21 mouse cellular contexts compared by ENCODE assay signal in the genomic region with DNA sequence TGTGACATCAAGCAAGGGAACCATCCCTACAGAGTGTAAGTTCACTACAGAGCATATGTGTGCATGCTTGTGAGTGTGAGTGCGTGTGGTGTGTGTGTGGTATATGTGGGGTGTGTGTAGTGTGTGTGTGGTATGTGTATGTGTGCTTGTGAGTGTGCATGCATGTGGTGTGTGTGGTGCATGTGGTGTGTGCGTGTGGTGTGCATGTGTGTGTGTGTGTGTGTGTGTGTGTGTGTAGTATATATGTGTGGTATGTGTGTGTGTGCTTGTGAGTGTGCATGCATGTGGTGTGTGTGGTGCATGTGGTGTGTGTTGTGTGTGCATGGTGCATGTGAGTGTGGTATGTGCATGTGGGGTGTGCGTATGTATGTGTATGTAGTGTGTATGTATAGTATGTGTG.
A peak's percentile ranks its signal among the peaks of the same experiment; 100 is the strongest.
DNase-seq lines count a peak whose midpoint lies in the region; ATAC-seq and TF ChIP-seq lines count a peak whose summit lies in the region.
"Had no signal": no experiment of that assay in that cellular context is flagged by ENCODE, and none has a peak within 500 bp of the region (broad histone marks: within the 10 kb centered on the region; RNA-seq: fewer than 3 reads in every experiment).

No protein-coding gene starts in this region.

- TF ChIP-seq POLR2A in embryonic fibroblast, embryonic 13.5 days (IDR thresholded peaks at IDR 0.05; ENCODE audit: low read depth, low read length) = no peak

- H3K27me3 ChIP-seq in kidney, embryonic 14.5 days (ENCODE audit: control insufficient read depth, insufficient read depth, low read length) = no peaks in the 10 kb centered on the region
- no peaks in the 10 kb centered on the region for H3K27me3 ChIP-seq in megakaryocyte, embryonic 14.5 days (replicated peaks)
- H3K27me3 ChIP-seq: embryonic facial prominence, embryonic 12.5 days; forebrain, embryonic 12.5 days had no signal

- H3K4me1 ChIP-seq in kidney, embryonic 14.5 days (ENCODE audit: control insufficient read depth, insufficient read depth, low read length) = no peaks in the 10 kb centered on the region
- peaks cover 72% of the 10 kb centered on the region for H3K4me1 ChIP-seq in megakaryocyte, embryonic 14.5 days
- no peaks in the 10 kb centered on the region for H3K4me1 ChIP-seq in embryonic fibroblast, embryonic 13.5 days (ENCODE audit: control insufficient read depth, insufficient read depth, low read length)
- H3K4me1 ChIP-seq: embryonic facial prominence, embryonic 10.5 days; embryonic facial prominence, embryonic 12.5 days; forebrain, embryonic 10.5 days; forebrain, embryonic 12.5 days had no signal

- peak; percentile 12; the same call in 1 of the 2 replicates for ATAC-seq in kidney, embryonic 14.5 days (ENCODE audit: low FRiP score, low TSS enrichment)
- no peak for ATAC-seq in megakaryocyte, adult 5-6 weeks (ENCODE audit: poor library complexity, severe bottlenecking)
- ATAC-seq: forebrain, embryonic 14.5 days; forebrain, embryonic 16.5 days had no signal

- TF ChIP-seq CTCF in embryonic fibroblast, embryonic 13.5 days (IDR thresholded peaks at IDR 0.05; ENCODE audit: borderline replicate concordance, insufficient read depth, low read length) = 0 out of 2 replicates have a peak, but pooled peaks have one; percentile 4

- no peak overlapping the region for H3K4me2 ChIP-seq in kidney, embryonic 14.5 days (replicated peaks; ENCODE audit: low read depth, low read length)
- H3K4me2 ChIP-seq: embryonic facial prominence, embryonic 12.5 days; forebrain, embryonic 12.5 days had no signal

- H3K4me3 ChIP-seq in kidney, embryonic 14.5 days (ENCODE audit: low read length) = no peak overlapping the region
- H3K4me3 ChIP-seq in megakaryocyte, embryonic 14.5 days (replicated peaks) = peak overlapping the region; percentile 59
- no peak overlapping the region for H3K4me3 ChIP-seq in embryonic fibroblast, embryonic 13.5 days (ENCODE audit: insufficient read depth, low read length)
- H3K4me3 ChIP-seq: embryonic facial prominence, embryonic 10.5 days; embryonic facial prominence, embryonic 12.5 days; erythroblast, embryonic 14.5 days; forebrain, embryonic 10.5 days; forebrain, embryonic 12.5 days had no signal

- WGBS in kidney, embryonic 14.5 days = 90% methylated on average over 3 of the region's 3 CpGs

- H3K36me3 ChIP-seq in kidney, embryonic 14.5 days (ENCODE audit: control insufficient read depth, insufficient read depth, low read length) = no peaks in the 10 kb centered on the region
- H3K36me3 ChIP-seq in megakaryocyte, embryonic 14.5 days (replicated peaks; ENCODE audit: low read length) = peaks cover 73% of the 10 kb centered on the region
- H3K36me3 ChIP-seq: embryonic facial prominence, embryonic 10.5 days; embryonic facial prominence, embryonic 12.5 days; forebrain, embryonic 10.5 days; forebrain, embryonic 12.5 days had no signal

- no peak overlapping the region for H3K9ac ChIP-seq in kidney, embryonic 14.5 days (ENCODE audit: low read depth, low read length)
- H3K9ac ChIP-seq: embryonic facial prominence, embryonic 12.5 days; forebrain, embryonic 12.5 days had no signal

- H3K9me3 ChIP-seq in kidney, embryonic 14.5 days (ENCODE audit: control insufficient read depth, low read length) = no peaks in the 10 kb centered on the region
- no peaks in the 10 kb centered on the region for H3K9me3 ChIP-seq in megakaryocyte, embryonic 14.5 days
- H3K9me3 ChIP-seq: embryonic facial prominence, embryonic 10.5 days; embryonic facial prominence, embryonic 12.5 days; forebrain, embryonic 10.5 days; forebrain, embryonic 12.5 days had no signal

- H3K27ac ChIP-seq in kidney, embryonic 14.5 days (ENCODE audit: low read depth, low read length) = no peak overlapping the region
- no peak overlapping the region for H3K27ac ChIP-seq in embryonic fibroblast, embryonic 13.5 days (ENCODE audit: insufficient read depth, low read length)
- H3K27ac ChIP-seq: embryonic facial prominence, embryonic 10.5 days; embryonic facial prominence, embryonic 12.5 days; forebrain, embryonic 10.5 days; forebrain, embryonic 12.5 days had no signal

- no peak for DNase-seq in kidney, postnatal 14 days
- DNase-seq in adrenal gland, adult (ENCODE audit: inconsistent age in 2 of 2, low spot score in 1 of 2) = no peak
- DNase-seq: adrenal gland, adult 8-10 months; adrenal gland, postnatal 14 days; adrenal gland, postnatal 36 days; cerebellum, adult 11-12 months; cerebellum, adult 2 months; cerebellum, adult 9-10 months; cerebellum, postnatal 10 days; cerebellum, postnatal 25 days had no signal
